ENCODE assay signal across 24 mouse cellular contexts in genomic region chr5:140464943-140465342, GRCm38 (mm10). TPM values are rescaled to one million over a fixed set of nuclear protein-coding genes. Genes with fewer than 3 reads are reported as not detected.
DNase-seq lines count a peak whose midpoint lies in the region; ATAC-seq lines count a peak whose summit lies in the region.
"Had no signal": no experiment of that assay in that cellular context is flagged by ENCODE, and none has a peak within 500 bp of the region (broad histone marks: within the 10 kb centered on the region; RNA-seq: fewer than 3 reads in every experiment).

No protein-coding gene starts in this region.

- no peaks in the 10 kb centered on the region for H3K9me3 ChIP-seq in embryonic facial prominence, embryonic 14.5 days (ENCODE audit: control insufficient read depth, low read length)
- H3K9me3 ChIP-seq in embryonic facial prominence, embryonic 10.5 days, result peaks cover 19% of the 10 kb centered on the region
- H3K9me3 ChIP-seq: forebrain, embryonic 15.5 days had no signal

- 78% methylated on average over 2 of the region's 2 CpGs for WGBS in embryonic facial prominence, embryonic 14.5 days
- WGBS in embryonic facial prominence, embryonic 10.5 days, result 81% methylated on average over 2 of the region's 2 CpGs

- no peak overlapping the region for H3K4me2 ChIP-seq in embryonic facial prominence, embryonic 14.5 days (ENCODE audit: low read depth, low read length)
- H3K4me2 ChIP-seq: forebrain, embryonic 15.5 days; hindbrain, embryonic 12.5 days had no signal

- no peaks in the 10 kb centered on the region for H3K27me3 ChIP-seq in embryonic facial prominence, embryonic 14.5 days (replicated peaks; ENCODE audit: control insufficient read depth, insufficient read depth, low read length)
- H3K27me3 ChIP-seq in embryonic facial prominence, embryonic 10.5 days (replicated peaks; ENCODE audit: low read depth, poor library complexity, severe bottlenecking), result no peaks in the 10 kb centered on the region
- H3K27me3 ChIP-seq: forebrain, embryonic 15.5 days; hindbrain, embryonic 12.5 days had no signal

- H3K36me3 ChIP-seq in embryonic facial prominence, embryonic 14.5 days (ENCODE audit: control insufficient read depth, insufficient read depth, low read length), result no peaks in the 10 kb centered on the region
- no peaks in the 10 kb centered on the region for H3K36me3 ChIP-seq in embryonic facial prominence, embryonic 10.5 days (replicated peaks)
- H3K36me3 ChIP-seq: forebrain, embryonic 15.5 days; G1E; heart, embryonic 10.5 days; hindbrain, embryonic 12.5 days had no signal

- H3K9ac ChIP-seq in embryonic facial prominence, embryonic 14.5 days (ENCODE audit: low read depth, low read length), result no peak overlapping the region
- H3K9ac ChIP-seq: forebrain, embryonic 15.5 days; hindbrain, embryonic 12.5 days had no signal

- DNase-seq in embryonic facial prominence, embryonic 14.5 days (ENCODE audit: low spot score), result no peak
- DNase-seq in embryonic facial prominence, embryonic 10.5 days (ENCODE audit: low spot score), result no peak
- DNase-seq in thymus, postnatal 0 days (ENCODE audit: low spot score), result peak; percentile 9
- no peak for DNase-seq in thymus, adult 18-20 months
- peak; percentile 45 for DNase-seq in ZHBTc4 (ENCODE audit: low read depth, low spot score)
- peak; percentile 53 for DNase-seq in retina, postnatal 1 day
- no peak for DNase-seq in gastrocnemius, adult 8-10 months (ENCODE audit: low spot score in 2 of 2)
- DNase-seq: adrenal gland, adult 2 months; adrenal gland, postnatal 25 days; B cell, adult 2 months; cerebellum, adult 2 months; cerebellum, postnatal 10 days; gastrocnemius, postnatal 10 days; heart, adult 18-20 months; heart, postnatal 10 days; heart, postnatal 4 days had no signal

- no peaks in the 10 kb centered on the region for H3K4me1 ChIP-seq in embryonic facial prominence, embryonic 14.5 days (ENCODE audit: control insufficient read depth, insufficient read depth, low read length)
- H3K4me1 ChIP-seq in embryonic facial prominence, embryonic 10.5 days, result peaks cover 7% of the 10 kb centered on the region; the same call in 1 of the 2 replicates
- H3K4me1 ChIP-seq: forebrain, embryonic 15.5 days; heart, embryonic 10.5 days had no signal

- H3K4me3 ChIP-seq in embryonic facial prominence, embryonic 14.5 days (ENCODE audit: low read depth, low read length), result no peak overlapping the region
- H3K4me3 ChIP-seq in embryonic facial prominence, embryonic 10.5 days, result no peak overlapping the region
- H3K4me3 ChIP-seq: forebrain, embryonic 15.5 days; heart, embryonic 10.5 days; hindbrain, embryonic 12.5 days had no signal

- 0 out of 2 replicates have a peak, but pooled peaks have one; percentile 22 for ATAC-seq in embryonic facial prominence, embryonic 14.5 days (ENCODE audit: low read depth)
- ATAC-seq: CD4-positive, CD25-positive, alpha-beta regulatory T cell, adult 4 months; forebrain, embryonic 15.5 days had no signal

- no peak overlapping the region for H3K27ac ChIP-seq in embryonic facial prominence, embryonic 14.5 days (replicated peaks; ENCODE audit: low read depth, low read length)
- H3K27ac ChIP-seq in embryonic facial prominence, embryonic 10.5 days (replicated peaks), result no peak overlapping the region
- H3K27ac ChIP-seq: forebrain, embryonic 15.5 days; heart, embryonic 10.5 days; hindbrain, embryonic 12.5 days had no signal

RNA-seq across cellular contexts. Expression of gene Gm4869, which starts 19.5 kb away (rescaled TPM):
- polyA plus RNA-seq in embryonic facial prominence, embryonic 14.5 days (2014; fragmentation: Nextera tagmentation; extraction: Ambion mirVana), result 0.06 and 0.07 TPM in 2 replicates
- polyA plus RNA-seq in embryonic facial prominence, embryonic 10.5 days (2016; fragmentation: Nextera tagmentation; extraction: Ambion mirVana), result not detected in 2 replicates
- not detected in 2 replicates for polyA plus RNA-seq in thymus, postnatal 0 days (2015; fragmentation: Nextera tagmentation; extraction: Ambion mirVana)
- total RNA-seq in gastrocnemius, adult 8-10 months (2022), result not detected
- total RNA-seq: G1E; gastrocnemius, postnatal 10 days; gastrocnemius, postnatal 4 days; heart, adult 18-20 months; heart, postnatal 10 days; heart, postnatal 4 days had no signal
- polyA plus RNA-seq: CD4-positive, CD25-positive, alpha-beta regulatory T cell, adult 4 months; cerebellum, adult 2 months; forebrain, embryonic 11.5 days; forebrain, embryonic 15.5 days; G1E; heart, embryonic 10.5 days; heart, embryonic 14.5 days; hindbrain, embryonic 12.5 days had no signal

RNA-seq across cellular contexts. Expression of gene Chst12, which starts 40.4 kb away (rescaled TPM):
- polyA plus RNA-seq in embryonic facial prominence, embryonic 14.5 days (2014; fragmentation: Nextera tagmentation; extraction: Ambion mirVana), result 25.1 and 25.4 TPM in 2 replicates
- 15.7 and 16.8 TPM in 2 replicates for polyA plus RNA-seq in embryonic facial prominence, embryonic 10.5 days (2016; fragmentation: Nextera tagmentation; extraction: Ambion mirVana)
- polyA plus RNA-seq in thymus, postnatal 0 days (2015; fragmentation: Nextera tagmentation; extraction: Ambion mirVana), result 14.7 and 17.5 TPM in 2 replicates
- total RNA-seq in gastrocnemius, adult 8-10 months (2022), result 1 to 10 TPM; 2.4 to 5.2 (median 3.5) TPM

RNA-seq across cellular contexts. Expression of gene Eif3b, which starts 45.8 kb away (rescaled TPM):
- 130 and 143 TPM in 2 replicates for polyA plus RNA-seq in embryonic facial prominence, embryonic 14.5 days (2014; fragmentation: Nextera tagmentation; extraction: Ambion mirVana)
- polyA plus RNA-seq in embryonic facial prominence, embryonic 10.5 days (2016; fragmentation: Nextera tagmentation; extraction: Ambion mirVana), result 167 and 183 TPM in 2 replicates
- 99.8 and 114 TPM in 2 replicates for polyA plus RNA-seq in thymus, postnatal 0 days (2015; fragmentation: Nextera tagmentation; extraction: Ambion mirVana)
- 10 to 100 TPM; 76.2 to 86.8 (median 78.3) TPM for total RNA-seq in gastrocnemius, adult 8-10 months (2022)

Comparison
In these comparisons a context has a peak if more than half of its experiments do, and no peak if none do; other contexts are left out.
1. DNase-seq: peak in thymus, postnatal 0 days (single experiment), ZHBTc4 (single experiment) and retina, postnatal 1 day (single experiment); none in embryonic facial prominence, embryonic 14.5 days (single experiment), embryonic facial prominence, embryonic 10.5 days (single experiment), thymus, adult 18-20 months (0 of 2) and gastrocnemius, adult 8-10 months (0 of 2).